Mouse (Mus musculus) lung, postnatal 10 days (tissue): ENCODE results near the gene Scn5a.
A peak's percentile ranks its signal among the peaks of the same experiment; 100 is the strongest.

Experiments
- DNase-seq: peaks from one replicate; pipeline ENCODE4 v3.0.0; 2021

The Scn5a gene

DNA sequence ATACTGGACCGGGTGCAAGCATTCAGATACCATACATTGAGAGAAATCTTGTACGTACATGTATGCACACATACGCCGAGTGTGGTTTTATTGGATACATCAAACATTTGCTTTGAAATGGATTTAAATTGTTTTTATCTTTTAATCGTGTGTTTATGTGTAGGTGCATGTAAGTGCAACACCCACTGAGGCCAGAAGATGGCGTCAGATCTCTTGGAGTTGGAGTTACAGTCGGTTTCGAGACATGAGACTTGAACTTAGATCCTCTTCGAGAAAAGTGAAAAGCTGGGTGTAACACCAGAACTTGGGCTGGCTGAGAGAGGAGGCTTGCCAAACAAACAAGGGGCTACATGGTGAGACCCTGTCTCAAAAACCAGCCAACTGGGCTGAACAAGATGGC is 75.2 kb downstream of the Scn5a start:
- no peak for DNase-seq

DNA sequence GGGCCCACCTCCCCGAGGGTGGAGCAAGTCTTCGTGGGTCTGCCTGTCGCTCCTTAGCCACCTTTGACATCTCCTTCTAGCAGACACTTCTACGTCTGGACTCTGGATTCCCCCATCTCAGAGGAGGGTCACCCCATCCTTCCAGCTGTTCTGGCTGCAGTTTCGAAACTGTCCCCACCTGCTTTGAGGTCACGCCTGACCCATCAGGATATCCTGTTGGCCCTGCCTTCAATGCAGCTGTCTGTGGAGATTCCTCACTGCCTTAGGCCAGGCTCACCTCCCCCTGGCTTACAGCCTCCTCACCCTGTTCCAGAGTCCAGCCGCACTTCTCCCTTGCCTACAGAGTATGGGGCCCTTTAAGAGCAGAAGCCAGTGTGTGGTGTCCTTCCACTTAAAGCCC is 79.9 kb downstream of the Scn5a start:
- DNase-seq, result no peak

DNA sequence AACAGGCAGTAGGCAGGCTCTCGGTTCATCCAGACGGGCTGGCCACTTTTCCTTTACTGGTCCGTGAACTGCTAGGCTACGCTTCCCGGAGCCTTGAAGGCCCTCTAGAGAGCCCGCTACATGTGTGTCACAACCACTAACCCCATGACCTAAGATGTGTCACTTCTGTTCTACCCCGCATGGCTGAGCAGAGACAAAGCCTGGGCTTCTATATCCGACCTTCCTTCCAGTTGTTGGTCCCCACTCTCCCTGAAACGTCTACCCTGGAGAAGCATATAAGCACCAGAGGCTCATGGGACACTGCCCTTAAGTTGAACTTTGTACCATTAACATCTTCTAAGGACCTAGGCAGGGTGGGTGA is 80.6 kb downstream of the Scn5a start:
- DNase-seq, result no peak

GRCm38 (mm10) chr9:119497546-119498246 is 81.1 kb downstream of the Scn5a start:
- DNase-seq, result no peak

GRCm38 (mm10) chr9:119496960-119497359 is 81.9 kb downstream of the Scn5a start:
- no peak for DNase-seq

GRCm38 (mm10) chr9:119496354-119496753 is 82.5 kb downstream of the Scn5a start:
- DNase-seq, result no peak

DNA sequence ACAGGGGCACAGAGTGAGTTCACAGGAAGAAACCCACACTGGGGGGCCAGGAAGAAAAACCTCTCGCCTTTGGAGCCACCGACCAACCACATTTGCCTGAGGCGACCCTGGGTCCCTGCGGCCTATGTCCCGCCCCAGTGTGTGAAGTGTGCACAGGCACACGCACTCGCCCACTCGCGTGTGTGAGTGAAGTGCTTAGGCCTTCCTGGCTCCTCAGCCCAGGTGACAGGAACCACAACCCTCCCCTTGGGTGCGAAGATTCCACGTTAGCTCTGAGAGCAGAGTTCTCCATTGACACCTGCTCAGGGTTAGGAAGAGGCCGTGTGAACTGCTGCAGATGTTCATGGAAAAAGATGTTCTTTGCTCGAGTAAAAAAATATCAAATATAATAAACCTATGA is 93.9 kb downstream of the Scn5a start:
- DNase-seq, result no peak

- DNase-seq, result no peak
Observed at GRCm38 (mm10) chr9:119484420-119484819, 94.4 kb downstream of the Scn5a start.

DNA sequence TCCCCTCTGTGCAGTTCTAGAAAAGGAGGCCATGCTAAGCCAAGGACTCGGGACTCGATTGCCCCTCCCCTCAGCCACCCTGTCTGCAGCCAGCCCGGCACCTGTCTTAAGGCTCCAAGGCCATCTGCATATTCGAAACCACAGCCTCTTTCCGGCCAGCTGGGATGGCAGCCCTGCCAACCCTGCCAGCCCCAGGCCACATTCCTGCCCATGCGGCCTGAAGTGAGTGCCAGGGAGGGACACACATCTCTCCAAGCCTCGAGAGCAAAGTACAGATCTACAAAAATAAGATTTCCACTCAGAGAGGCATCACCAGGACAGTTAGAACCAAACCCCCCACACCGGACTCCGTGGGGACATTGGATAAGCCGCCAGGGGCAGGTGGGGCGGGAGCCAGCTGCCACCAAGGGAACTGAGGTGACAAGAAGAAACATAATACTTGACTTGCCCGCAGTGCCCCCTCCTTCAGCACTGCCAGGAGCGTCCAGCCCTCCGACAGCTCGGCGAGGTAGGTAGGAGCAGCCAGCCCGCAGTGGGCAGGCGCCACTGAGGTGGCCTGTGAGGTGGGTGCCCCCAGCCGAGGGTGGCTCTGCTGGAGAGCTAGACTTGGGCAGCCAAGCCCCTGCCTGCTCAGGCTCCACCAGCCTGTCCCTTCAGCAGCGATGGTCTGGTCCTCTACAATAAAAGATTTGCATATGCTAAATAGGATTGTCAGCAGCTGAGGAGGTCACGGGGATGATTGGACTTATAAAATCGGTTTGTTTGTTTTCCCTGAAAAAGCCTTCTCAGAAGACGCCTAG is 95.1 kb downstream of the Scn5a start:
- DNase-seq, result no peak

GRCm38 (mm10) chr9:119481612-119482011 is 97.2 kb downstream of the Scn5a start:
- DNase-seq, result no peak

- peak; percentile 22 for DNase-seq
Observed at GRCm38 (mm10) chr9:119479297-119479696, 99.5 kb downstream of the Scn5a start.

- no peak for DNase-seq
Observed at GRCm38 (mm10) chr9:119478345-119478744, 100.5 kb downstream of the Scn5a start.

GRCm38 (mm10) chr9:119477754-119478153 is 101.1 kb downstream of the Scn5a start:
- DNase-seq, result peak; percentile 29

DNA sequence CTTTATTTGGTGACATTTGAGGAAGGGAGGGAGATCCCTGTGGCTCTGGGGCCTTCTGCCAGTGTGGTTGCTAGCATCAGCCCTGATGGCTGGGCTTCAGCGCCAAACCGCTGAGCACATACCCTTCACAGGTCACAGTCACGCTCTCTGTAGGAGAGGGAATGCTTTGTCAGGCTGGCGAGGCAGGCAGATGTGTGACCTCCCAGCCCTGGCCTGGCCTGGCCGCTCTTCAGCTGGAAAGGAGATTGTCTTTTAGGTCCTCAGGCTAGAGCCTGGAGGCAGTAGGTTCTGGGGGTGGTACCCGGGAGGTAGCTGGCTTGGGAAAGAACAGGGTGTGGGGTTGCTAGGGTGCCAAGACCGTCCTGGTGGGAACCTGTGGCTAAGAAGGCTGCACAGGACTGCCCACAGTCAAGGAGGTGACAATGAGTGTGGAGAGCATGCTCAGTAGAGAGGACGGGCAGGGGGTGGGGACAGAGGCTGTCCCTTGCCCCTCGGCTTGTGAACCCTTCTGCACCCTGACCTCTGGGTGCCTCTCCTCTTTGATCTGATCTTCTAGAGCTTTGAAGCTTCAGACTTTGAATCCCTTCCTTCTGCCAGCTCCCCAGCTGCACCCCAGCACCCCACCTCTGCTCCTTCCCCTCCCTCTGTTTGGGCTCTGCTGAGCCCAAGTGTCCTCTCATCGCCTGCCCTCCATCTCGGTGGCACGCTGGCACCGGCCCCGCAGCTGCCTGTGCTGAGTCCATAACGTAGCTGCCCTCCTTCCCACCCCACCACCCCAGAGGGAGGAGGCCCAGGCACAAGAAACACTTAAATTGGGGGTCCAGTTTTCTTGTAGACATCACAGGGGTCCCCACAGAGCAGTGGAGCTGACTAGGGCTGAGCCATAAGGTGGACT is 103.9 kb downstream of the Scn5a start:
- peak; percentile 56 for DNase-seq

GRCm38 (mm10) chr9:119473608-119474164 is 105.1 kb downstream of the Scn5a start:
- no peak for DNase-seq

GRCm38 (mm10) chr9:119473011-119473410 is 105.8 kb downstream of the Scn5a start:
- no peak for DNase-seq

GRCm38 (mm10) chr9:119472412-119472918 is 106.4 kb downstream of the Scn5a start:
- no peak for DNase-seq

DNA sequence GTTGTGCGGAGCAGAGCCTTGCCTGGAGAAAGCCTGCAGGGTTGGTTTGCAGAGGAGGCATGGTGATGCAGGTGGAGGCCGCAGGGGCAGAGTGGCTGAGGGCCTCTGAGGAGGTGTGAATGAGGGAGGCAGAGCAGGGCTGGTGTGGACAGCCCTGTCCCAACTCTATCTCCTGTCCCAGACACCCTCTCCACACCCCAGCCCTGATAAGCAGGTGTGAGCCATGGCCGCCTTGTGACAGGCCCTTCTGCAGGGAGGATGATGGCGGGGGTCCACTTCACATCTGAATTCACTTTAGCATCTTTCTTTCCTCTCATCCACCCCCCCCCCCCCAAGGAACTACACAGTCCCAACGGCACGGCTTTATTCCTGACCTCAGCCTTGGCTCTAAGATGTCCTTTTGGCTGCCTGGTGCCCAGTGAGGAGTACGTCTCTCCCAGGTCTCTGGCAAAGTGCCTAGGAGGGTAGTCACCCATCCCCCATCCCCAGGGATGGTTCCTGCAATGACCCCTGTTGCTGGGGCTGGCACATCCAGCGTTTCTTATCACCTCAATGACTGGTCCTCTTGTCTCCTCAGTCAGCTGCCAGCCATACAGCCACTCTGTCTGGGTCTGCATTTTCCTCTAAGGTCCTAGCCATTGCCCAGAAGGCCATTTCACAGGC is 109.0 kb downstream of the Scn5a start:
- DNase-seq, result no peak

DNA sequence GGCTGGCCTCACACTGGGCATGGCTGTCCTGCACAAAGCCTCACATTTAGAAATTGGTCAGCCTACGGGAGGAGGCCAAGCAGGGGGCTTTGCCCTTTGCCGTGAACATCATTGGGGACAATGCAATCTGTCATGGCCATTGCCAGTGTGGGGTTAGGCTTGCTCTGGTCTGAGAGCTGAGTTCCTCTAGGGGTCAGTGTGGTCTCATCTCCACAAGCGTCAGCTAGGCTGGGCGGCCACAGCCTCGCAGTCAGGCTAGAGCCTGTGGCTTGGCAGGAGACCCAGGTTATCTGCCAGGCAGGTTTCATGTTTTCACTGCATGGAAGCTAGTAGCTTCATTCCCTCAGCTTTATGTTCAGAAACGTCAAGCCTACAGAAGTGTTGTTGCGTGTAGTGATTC is 113.2 kb downstream of the Scn5a start:
- peak; percentile 45 for DNase-seq

DNA sequence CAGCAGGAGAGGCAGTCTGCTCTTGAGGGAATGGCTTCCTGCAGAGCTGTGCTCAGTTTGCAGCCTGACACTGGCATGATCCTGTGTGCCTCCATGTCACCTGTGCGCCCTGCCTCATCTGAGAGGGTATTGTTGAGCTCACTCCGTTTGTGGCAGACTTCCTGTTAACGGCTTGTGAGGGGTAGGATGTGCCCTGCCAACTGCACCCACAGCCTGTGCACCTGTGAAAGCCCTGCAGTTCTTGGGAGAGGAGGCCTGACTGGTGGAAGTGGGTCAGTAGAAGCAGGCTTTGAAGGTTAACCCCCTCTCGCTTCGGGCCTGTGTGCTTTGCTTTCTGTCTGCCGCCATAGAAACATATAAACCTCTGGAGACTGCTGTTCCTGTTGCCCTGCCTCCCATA is 113.8 kb downstream of the Scn5a start:
- DNase-seq, result no peak

DNA sequence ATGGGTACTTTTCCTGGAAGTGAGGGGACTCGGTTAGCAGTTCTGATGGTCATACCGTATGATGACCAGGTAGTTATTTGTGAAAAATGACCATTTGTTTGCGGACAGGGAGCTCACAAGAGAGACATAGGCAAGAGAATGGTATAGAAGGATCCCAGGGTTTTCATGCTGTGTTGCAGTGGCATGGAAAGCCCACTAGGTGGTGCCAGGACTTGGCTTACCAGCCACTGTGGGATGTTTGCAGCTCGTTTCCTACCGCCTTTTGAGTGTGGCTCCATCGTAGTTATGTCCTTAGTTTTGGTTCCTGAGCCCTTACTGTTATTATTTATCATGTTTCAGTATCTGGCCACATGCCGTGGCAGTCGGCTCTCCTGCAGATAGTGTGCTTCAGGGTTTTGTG is 118.4 kb downstream of the Scn5a start:
- peak; percentile 71 for DNase-seq

- no peak for DNase-seq
Observed at GRCm38 (mm10) chr9:119457122-119457521, 121.7 kb downstream of the Scn5a start.
